8 mouse cellular contexts compared by ENCODE assay signal in the genomic region with DNA sequence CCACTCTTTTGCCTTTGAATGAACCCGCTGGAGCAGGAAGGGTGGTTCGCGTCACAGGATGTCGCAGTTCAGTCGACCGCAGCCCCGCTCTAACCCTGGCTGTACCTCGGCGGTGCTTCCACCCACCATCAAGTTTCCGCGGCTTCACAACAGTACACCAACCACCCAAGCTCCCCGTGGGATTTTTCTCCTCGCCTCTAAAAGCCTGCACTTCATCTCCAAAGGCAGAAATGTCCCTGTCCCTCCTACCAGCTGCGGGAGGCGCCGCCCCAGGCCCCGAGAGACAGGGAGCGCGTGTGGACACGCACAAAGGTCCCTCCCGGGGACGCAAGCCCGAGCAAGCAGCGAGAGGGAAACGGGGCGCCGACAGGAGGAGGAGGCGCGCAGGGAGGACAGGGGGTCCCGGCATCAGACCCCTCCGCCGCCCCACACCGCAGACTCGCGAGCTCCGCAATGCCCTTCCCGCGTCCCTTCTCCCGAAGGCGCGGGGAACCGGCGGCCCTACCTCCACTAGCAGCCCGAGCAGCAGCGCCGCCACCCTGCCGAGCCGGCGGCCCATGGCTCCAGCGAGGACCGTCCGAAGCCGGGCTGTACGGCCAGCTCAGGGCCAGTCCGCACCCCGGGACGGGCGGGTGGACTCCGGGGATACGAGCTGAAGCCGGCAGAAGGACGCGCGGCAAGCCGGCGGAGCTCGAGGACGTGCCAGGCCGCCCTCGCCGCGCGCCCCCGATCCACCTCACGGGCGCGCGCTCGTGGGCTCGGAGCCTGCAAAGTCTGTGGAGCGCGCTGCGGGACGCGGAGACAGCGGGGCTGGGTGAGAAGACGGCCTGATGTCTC. TPM values are rescaled to one million over a fixed set of nuclear protein-coding genes. Genes with fewer than 3 reads are reported as not detected.
DNase-seq lines count a peak whose midpoint lies in the region; ATAC-seq lines count a peak whose summit lies in the region.

Gene Vopp1, minus strand, starts transcription at position 738 of the 837 bp plus-strand sequence.

- H3K9me3 ChIP-seq in intestine, embryonic 14.5 days (ENCODE audit: control insufficient read depth, low read length) = no peaks in the 10 kb centered on the region

- H3K9ac ChIP-seq in intestine, embryonic 14.5 days (ENCODE audit: low read length) = peak within 1 kb of the TSS; percentile 83

- H3K4me1 ChIP-seq in intestine, embryonic 14.5 days (replicated peaks; ENCODE audit: control insufficient read depth, insufficient read depth, low read length) = no peaks in the 10 kb centered on the region; the same call in 1 of the 2 replicates

- no peaks in the 10 kb centered on the region for H3K27me3 ChIP-seq in intestine, embryonic 14.5 days (replicated peaks; ENCODE audit: control insufficient read depth, insufficient read depth, low read length)

- DNase-seq in adrenal gland, adult (ENCODE audit: inconsistent age in 2 of 2, low spot score in 1 of 2) = peak; percentile 75 to 93
- peak; percentile 80 for DNase-seq in embryo, embryonic 10.5 days (ENCODE audit: low spot score)
- DNase-seq in gastrocnemius, postnatal 25 days = peak; percentile 48
- DNase-seq in intestine, embryonic 14.5 days (ENCODE audit: low spot score) = peak; percentile 92
- peak; percentile 73 to 74 for DNase-seq in left cerebral cortex, postnatal 14 days (ENCODE audit: low spot score in 2 of 2)
- peak; percentile 76 for DNase-seq in right cerebral cortex, postnatal 14 days
- peak; percentile 68 for DNase-seq in urinary bladder, postnatal 25 days (ENCODE audit: low spot score)

- H3K4me2 ChIP-seq in intestine, embryonic 14.5 days (ENCODE audit: low read length) = peak within 1 kb of the TSS; percentile 74

- WGBS in intestine, embryonic 14.5 days = under 1% methylated on average over 85 of the region's 87 CpGs

- intact Hi-C loops in left cerebral cortex, postnatal 14 days (cut with DNase I) = loop anchor here (10.0 kb wide), 2 partner anchors 120 to 1020 kb away; partner anchors contain the start of gene Lancl2

- H3K36me3 ChIP-seq in intestine, embryonic 14.5 days (ENCODE audit: control insufficient read depth, insufficient read depth, low read length) = no peaks in the 10 kb centered on the region

- peak; percentile 86 for ATAC-seq in intestine, embryonic 14.5 days (replicated peaks; ENCODE audit: low FRiP score, low TSS enrichment, low read depth)
- ATAC-seq in megakaryocyte-erythroid progenitor cell, adult 5-6 weeks (replicated peaks; ENCODE audit: low FRiP score, low TSS enrichment, poor library complexity, severe bottlenecking) = peak; percentile 84

- H3K27ac ChIP-seq in intestine, embryonic 14.5 days (ENCODE audit: low read depth) = peak within 1 kb of the TSS; percentile 90

- H3K4me3 ChIP-seq in intestine, embryonic 14.5 days (ENCODE audit: low read depth, low read length) = peak within 1 kb of the TSS; percentile 84

RNA-seq across cellular contexts. Expression of gene Vopp1, which starts in this region (rescaled TPM):
- total RNA-seq in gastrocnemius, postnatal 25 days (2021) = 1 to 10 TPM; 5.1 to 7.5 TPM
- 17.9 and 21.5 TPM in 2 replicates for polyA plus RNA-seq in intestine, embryonic 14.5 days (2014; fragmentation: Nextera tagmentation; extraction: Ambion mirVana)
- 100 to 1,000 TPM; 159 to 189 TPM for total RNA-seq in left cerebral cortex, postnatal 14 days (2021)
- total RNA-seq in megakaryocyte-erythroid progenitor cell, adult 5-6 weeks (2014; fragmentation: Nextera tagmentation) = 22.6 and 23.6 TPM in 2 replicates
- total RNA-seq in megakaryocyte-erythroid progenitor cell, adult 5-6 weeks (2017) = 28.2 and 30.6 TPM in 2 replicates

Comparison
In these comparisons a context has a peak if more than half of its experiments do, and no peak if none do; other contexts are left out.
1. Peak in every context shown above with its lines: DNase-seq, ATAC-seq, H3K4me3 ChIP-seq and H3K27ac ChIP-seq.
2. RNA of gene Vopp1 (total RNA-seq): 159 to 189 TPM in left cerebral cortex, postnatal 14 days; 22.6 to 30.6 TPM in megakaryocyte-erythroid progenitor cell, adult 5-6 weeks and 5.1 to 7.5 TPM in gastrocnemius, postnatal 25 days; every median in the first group is over 4 times any median in the second.